Mouse (Mus musculus): Measurements from ENCODE around the gene Phf7.

Gene Phf7

DNA sequence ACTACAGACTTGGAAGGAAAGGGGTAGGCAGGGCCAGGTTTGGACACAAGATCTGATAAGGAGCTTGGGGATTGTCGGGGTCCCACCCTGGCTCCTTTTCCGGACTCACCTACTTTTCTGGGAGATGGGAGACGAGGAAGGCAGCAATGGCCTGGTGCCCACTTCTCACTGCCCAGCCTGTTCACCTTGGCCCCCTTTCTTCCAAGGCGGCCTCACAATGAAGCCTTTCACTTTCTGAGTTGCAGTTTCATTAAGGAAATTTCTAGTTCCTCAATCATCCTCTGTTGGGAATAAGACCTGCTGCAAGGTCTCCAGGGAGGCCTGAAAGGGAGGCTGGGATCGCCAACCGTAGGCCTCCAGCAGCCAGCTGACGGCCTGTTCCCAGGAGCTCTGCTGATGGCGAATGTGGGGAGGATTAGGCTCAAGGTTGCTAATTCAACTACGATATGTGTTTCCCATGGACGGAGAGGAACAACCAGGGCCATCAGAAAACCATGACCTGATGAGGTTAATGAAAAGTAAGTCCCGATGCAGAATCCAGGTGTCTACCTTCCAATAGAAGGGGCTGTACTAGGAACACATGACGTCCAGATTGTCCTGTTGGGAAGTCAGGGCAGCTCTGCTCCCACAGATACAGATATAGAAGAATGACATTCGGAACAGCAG, 18.6 kb downstream of the Phf7 start:
- no peak for DNase-seq (ENCODE audit: low spot score)

DNA sequence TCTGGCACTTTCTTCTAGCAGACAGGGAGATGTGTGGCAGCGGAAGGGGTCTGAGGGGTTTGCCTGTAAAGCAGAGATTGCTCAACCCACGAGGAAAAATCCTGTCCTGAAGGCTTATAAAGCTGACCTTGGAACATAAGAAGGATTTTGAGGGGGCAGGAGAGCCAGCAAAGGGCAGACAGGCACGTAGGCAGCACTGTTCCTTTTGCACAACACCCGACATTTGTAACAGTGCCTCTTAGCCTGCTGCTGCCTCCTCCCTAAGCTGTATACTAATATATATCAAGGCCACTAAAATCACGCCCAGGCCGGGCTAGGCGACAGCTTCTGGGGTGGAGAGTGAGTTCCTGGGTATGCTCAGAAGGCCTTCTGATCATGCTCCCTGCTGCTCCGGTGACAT, 20.7 kb downstream of the Phf7 start:
- DNase-seq (ENCODE audit: low spot score) = no peak

- no peak for DNase-seq (ENCODE audit: low spot score)
These were observed 22.9 kb downstream of the Phf7 start for GRCm38 (mm10) chr14:31228234-31228633.

DNA sequence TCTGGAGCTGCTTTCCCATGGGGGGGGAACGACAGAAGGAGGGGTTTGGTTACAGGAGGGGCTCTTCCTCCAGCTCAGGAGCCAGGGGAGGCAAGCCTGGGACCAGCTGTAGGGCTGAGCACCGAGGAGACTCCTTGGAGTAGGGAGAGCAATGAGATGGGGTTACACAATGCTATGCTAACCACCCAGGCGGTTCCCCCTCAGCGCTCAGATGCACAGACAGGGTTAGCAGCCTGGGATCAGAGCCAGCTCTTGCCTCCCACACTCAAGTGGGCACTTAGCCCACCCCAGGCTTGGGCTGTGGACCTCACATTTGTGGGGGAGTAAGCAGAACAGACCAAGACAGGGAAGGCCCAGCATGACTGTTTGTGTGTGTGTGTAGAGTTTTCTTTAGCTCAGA, 24.1 kb downstream of the Phf7 start:
- no peak for DNase-seq (ENCODE audit: low spot score)

DNA sequence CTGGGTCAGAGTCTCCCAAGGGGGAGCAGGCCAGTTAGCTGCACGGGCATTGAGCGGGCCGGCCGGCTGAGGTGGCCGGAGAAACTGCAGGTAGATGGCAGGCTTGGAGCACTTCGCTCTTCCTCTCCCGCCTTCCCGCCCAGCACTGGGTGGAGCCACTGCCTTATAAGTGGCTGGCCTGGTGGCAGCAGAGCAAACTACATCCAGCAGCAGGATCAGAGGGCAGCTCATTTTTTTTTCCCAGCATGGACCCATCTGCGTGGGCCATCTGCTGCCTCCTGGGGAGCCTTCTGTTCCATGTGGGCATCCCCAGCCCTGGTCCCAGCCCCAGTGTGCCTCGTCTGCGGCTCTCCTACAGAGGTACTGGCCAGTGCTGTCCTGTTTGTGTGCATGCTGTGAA, 33.5 kb downstream of the Phf7 start, which contains the start of gene Sema3g:
TSS of gene Sema3g (plus strand) at position 195 of the 400 bp plus-strand sequence.
- peak; percentile 86 for DNase-seq (ENCODE audit: low spot score)

GRCm38 (mm10) chr14:31216846-31217245, 34.3 kb downstream of the Phf7 start, which contains the start of gene Nisch:
Nisch (minus strand) TSS chr14:31216946.
- no peak for DNase-seq (ENCODE audit: low spot score)

DNA sequence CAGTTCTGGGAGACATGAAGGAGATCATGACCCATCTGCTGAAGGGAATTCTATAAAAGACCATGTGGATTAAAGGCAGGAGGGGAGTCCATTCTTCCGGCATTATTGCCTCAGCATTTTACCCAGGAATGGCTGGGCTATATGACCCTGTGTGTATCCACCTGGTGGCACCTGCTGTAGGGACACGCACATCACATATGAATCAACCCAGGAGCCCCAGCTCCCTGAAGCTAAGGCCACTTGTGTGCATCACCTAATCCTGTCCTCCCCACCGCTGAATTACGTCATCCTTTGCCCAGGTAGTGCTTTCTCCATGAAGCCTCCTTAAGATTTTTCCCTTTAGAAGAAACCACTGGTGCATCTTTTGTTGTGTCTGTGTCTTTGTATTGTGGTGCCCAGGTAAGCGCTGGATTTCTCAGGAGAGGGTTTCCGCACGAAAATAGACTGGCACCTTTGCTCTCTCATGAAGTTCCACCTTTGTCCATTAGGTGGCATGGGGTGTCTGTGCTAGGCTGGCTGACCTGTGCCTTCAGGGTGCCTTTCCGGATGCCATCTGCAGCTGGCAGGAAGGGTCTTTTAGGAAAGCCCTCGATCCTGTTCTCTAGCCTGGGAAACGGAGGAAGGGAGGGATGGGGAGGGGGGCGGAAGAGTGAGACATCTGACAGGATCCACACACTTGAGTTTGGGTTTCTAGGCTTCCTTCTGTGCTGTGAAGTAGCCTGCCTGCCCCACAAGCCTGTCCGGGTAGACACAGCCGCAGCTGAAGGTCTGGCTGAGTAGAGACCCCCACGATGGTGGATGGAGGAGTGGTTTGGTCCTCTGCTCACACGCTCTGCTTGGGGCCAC, 35.7 kb downstream of the Phf7 start:
- peak; percentile 86 for DNase-seq (ENCODE audit: low spot score)

- no peak for DNase-seq (ENCODE audit: low spot score)
These were observed 36.4 kb downstream of the Phf7 start for GRCm38 (mm10) chr14:31214684-31215083.

- no peak for DNase-seq (ENCODE audit: low spot score)
These were observed 37.2 kb downstream of the Phf7 start for GRCm38 (mm10) chr14:31213868-31214267.

- no peak for DNase-seq (ENCODE audit: low spot score)
These were observed 38.6 kb downstream of the Phf7 start for GRCm38 (mm10) chr14:31212499-31212898.

- DNase-seq (ENCODE audit: low spot score) = no peak
These were observed 39.3 kb downstream of the Phf7 start for GRCm38 (mm10) chr14:31211854-31212253.

GRCm38 (mm10) chr14:31209133-31209557, 42.0 kb downstream of the Phf7 start:
- DNase-seq (ENCODE audit: low spot score) = no peak

GRCm38 (mm10) chr14:31208084-31208483, 43.0 kb downstream of the Phf7 start, which contains the start of gene Tnnc1:
Tnnc1 (plus strand) TSS chr14:31208312.
- DNase-seq (ENCODE audit: low spot score) = no peak

GRCm38 (mm10) chr14:31207070-31207830, 43.9 kb downstream of the Phf7 start:
- no peak for DNase-seq (ENCODE audit: low spot score)

DNA sequence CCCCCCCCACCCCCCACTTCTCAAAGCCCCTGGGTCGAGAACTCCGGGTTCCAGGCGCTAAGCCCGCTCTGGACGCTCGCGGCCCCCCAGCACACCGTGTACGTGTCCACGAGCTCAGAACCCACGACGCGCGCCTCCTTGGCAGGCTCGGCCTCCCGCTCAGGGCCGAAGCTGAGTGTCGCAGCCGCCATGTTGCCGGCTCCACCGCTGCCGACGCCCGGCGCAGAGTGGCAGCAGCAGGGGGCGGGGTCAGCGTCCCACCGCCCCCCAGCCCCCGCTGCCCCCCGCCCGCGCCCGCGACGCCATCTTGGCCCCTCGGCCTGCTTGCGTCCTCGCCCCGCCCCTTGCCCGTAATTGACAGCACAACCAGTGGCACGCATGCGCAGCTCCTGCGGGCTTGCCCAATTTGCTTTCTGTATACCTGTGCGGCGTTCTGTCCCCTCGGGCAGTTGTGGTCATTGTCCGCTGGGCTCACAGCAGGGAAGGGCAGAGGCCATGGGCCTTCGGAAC, 44.6 kb downstream of the Phf7 start:
- peak; percentile 96 for DNase-seq (ENCODE audit: low spot score)

DNA sequence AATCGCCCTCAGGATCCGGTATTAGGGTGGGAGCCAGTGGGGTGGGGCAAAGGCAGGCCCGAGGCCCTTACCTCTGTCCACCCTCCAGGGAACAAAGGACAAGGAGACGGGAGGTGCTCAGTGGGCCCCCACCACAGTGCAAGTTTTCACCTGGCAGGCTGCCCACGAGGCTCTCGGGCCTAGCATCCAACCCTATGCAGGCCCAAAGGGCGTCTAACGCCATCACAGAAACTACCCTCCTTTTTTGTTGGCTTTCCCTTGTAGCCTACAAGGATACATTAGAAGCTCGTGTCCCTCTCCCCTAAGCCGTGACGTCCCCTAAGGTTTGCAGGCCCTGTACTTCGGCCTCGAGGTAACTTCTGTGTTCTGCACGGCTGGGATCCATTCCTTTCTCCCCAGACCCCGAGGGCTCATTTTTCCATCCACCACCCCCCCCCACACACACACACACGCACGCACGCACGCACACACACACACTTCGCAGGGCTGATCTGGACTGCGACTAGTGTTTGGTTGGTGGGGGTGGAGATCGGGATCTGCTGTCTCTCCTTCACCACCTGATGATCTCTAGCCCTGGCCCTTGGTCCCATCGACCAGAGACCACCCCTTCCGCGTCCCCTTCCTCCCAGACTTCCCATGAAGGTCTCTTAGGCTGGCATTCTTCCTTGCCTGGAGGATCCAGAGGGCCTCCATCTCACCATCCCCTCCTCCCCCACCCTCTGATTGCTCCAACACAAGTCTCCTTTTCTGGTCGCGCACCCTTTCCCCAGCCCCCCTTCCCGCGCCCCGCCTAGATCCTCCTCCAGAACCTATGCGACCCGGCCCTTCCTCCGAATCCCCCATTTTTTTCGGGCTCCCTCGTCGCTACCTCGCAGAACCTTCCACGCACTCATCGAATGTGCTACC, 45.3 kb downstream of the Phf7 start:
- peak; percentile 53 for DNase-seq (ENCODE audit: low spot score)

- DNase-seq (ENCODE audit: low spot score) = no peak
These were observed 45.9 kb downstream of the Phf7 start for GRCm38 (mm10) chr14:31205244-31205561.

- DNase-seq (ENCODE audit: low spot score) = no peak
These were observed 46.3 kb downstream of the Phf7 start for GRCm38 (mm10) chr14:31204844-31205243.

GRCm38 (mm10) chr14:31200038-31200437, 51.1 kb downstream of the Phf7 start:
- DNase-seq (ENCODE audit: low spot score) = no peak

GRCm38 (mm10) chr14:31199599-31199998, 51.5 kb downstream of the Phf7 start:
- no peak for DNase-seq (ENCODE audit: low spot score)

Data from embryo, embryonic 10 days (tissue).